Mouse (Mus musculus): Measurements from ENCODE around the gene B230118H07Rik.

DNA sequence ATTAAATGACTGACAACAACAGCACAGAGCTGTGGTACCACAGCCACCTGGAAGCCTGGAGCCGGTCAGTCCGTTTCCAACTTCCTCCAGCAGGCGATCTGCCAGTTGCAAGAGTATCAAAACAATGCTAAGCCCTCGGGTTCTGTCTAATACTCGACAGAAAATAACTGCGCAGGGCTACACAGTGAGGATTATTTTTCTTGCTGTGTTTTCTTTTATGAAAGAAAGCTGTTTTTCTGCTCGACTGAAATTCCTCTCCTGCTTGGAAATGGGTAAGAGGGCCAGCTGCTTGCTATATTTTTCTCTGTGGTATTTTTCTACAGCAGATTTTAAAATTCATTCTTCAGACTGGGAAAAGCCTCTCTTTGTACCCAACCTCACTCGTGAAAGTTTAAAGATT, 48.6 kb downstream of the B230118H07Rik start:
- TF ChIP-seq CTCF (IDR thresholded peaks at IDR 0.05) (peak; percentile 52), EP300 (IDR thresholded peaks at IDR 0.05; ENCODE audit: insufficient read depth, low read depth, low read length) (no peak), POLR2A (IDR thresholded peaks at IDR 0.05; ENCODE audit: insufficient read depth, low read depth, low read length) (no peak)
